Mouse (Mus musculus) lung, embryonic 14.5 days (tissue): ENCODE measurements at regions not wholly inside any gene's neighbourhood (a gene's known extent, or its start where the extent isn't known, plus 50 kb on each side); places are given as distances from the start of the nearest gene placed in this dataset.
A peak's percentile ranks its signal among the peaks of the same experiment; 100 is the strongest.

Experiments
- ATAC-seq: fragments of 200-750 bp; cut with Nextera tagmentation; 2 replicates; pipeline ENCODE4 v1.8.0; 2017; ENCODE audit warnings: mild to moderate bottlenecking, moderate TSS enrichment, moderate library complexity; ENCODE audit not compliant: insufficient read depth
- DNase-seq: peaks from one replicate; pipeline ENCODE4 v3.0.0-alpha.2; 2015
- H3K27ac ChIP-seq: fragments of 300-500 bp; sonication (generic); 2 replicates; pipeline ENCODE4 v1.5.1; 2014; ENCODE audit warnings: low read depth, mild to moderate bottlenecking, moderate library complexity
- H3K27me3 ChIP-seq: fragments of 300-500 bp; sonication (generic); 2 replicates; pipeline ENCODE4 v1.6.1; 2014; ENCODE audit warnings: low read length, control low read depth; ENCODE audit not compliant: insufficient read depth
- H3K36me3 ChIP-seq: fragments of 300-500 bp; sonication (generic); 2 replicates; pipeline ENCODE4 v1.6.1; 2014; ENCODE audit warnings: control low read depth; ENCODE audit not compliant: insufficient read depth
- H3K4me1 ChIP-seq: fragments of 300-500 bp; sonication (generic); 2 replicates; pipeline ENCODE4 v1.6.1; 2014; ENCODE audit warnings: antibody characterized with exemption, control low read depth; ENCODE audit not compliant: insufficient read depth
- H3K4me2 ChIP-seq: fragments of 300-500 bp; sonication (generic); 2 replicates; pipeline ENCODE4 v1.6.1; 2014; ENCODE audit warnings: mild to moderate bottlenecking
- H3K4me3 ChIP-seq: fragments of 300-500 bp; sonication (generic); 2 replicates; pipeline ENCODE4 v1.5.1; 2014; ENCODE audit warnings: low read depth, low read length
- H3K9ac ChIP-seq: fragments of 300-500 bp; sonication (generic); 2 replicates; pipeline ENCODE4 v1.6.1; 2014
- H3K9me3 ChIP-seq: fragments of 300-500 bp; sonication (generic); 2 replicates; pipeline ENCODE4 v1.6.1; 2016; ENCODE audit warnings: low read depth, low read length, control low read depth
- CTCF ChIP-seq: IDR thresholded peaks from 2 replicates; pipeline ENCODE4 v1.5.1; 2016; ENCODE audit warnings: antibody characterized with exemption, low read depth
- WGBS: fragments of 180-500 bp; shearing (Covaris S2); extraction: QIAGEN DNeasy Blood & Tissue Kit; methylation state at CpG from one replicate; pipeline ENCODE4 v1.1.7; 2014; 5-methylcytosine and 5-hydroxymethylcytosine counted together

DNA sequence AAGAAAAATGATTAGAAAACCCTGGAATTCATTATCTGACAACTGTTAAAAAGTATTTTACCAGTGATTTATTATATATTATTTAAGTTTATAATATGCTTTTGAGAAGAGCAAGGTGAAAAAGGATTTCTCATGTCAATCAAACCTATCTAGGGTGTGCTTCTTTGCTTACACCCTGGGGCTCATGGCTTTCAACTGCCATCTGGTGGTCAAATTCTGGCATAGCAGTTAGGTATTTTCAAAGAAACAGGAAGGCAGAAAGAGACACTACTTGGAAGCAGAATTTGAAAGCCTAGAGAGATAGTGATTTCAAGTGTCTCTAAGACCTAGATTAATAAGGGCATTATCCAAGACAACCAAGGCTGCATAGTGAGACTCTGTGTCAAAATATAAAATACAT, 167.8 kb upstream of the Amot start:
- no peak overlapping the region for H3K4me2 ChIP-seq
- peak; percentile 59 for DNase-seq
- H3K4me3 ChIP-seq: no peak overlapping the region
- H3K27ac ChIP-seq: no peak overlapping the region
- ATAC-seq: no peak
- no peaks in the 10 kb centered on the region for H3K4me1 ChIP-seq
- no peaks in the 10 kb centered on the region for H3K36me3 ChIP-seq
- H3K9me3 ChIP-seq: no peaks in the 10 kb centered on the region
- H3K9ac ChIP-seq: no peak overlapping the region
- H3K27me3 ChIP-seq: no peaks in the 10 kb centered on the region
- TF ChIP-seq CTCF: peak; percentile 71

DNA sequence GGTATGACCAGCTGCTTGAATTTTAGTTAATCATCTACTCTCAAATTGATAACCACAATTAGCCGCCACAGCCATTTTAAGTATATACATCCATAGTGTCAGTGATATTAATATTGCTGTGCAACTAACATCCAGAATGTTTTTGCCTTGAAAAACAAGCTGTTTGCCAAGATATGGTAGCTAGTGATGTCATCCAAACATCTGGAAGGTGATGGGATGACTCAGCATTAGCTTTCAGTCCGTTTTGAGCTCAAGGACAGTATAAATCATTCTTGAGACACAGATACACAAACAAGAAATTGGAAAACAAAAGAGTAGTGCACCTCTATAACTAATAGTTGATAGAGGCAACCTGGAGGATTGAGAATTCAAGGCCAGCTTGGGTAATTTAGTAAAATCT, 146.7 kb upstream of the Amot start:
- ATAC-seq: no peak
- TF ChIP-seq CTCF: no peak
- no peaks in the 10 kb centered on the region for H3K27me3 ChIP-seq
- DNase-seq: no peak
- no peaks in the 10 kb centered on the region for H3K4me1 ChIP-seq
- no peak overlapping the region for H3K4me3 ChIP-seq
- no peak overlapping the region for H3K4me2 ChIP-seq
- no peaks in the 10 kb centered on the region for H3K9me3 ChIP-seq
- no peak overlapping the region for H3K27ac ChIP-seq
- 69% methylated on average over 2 of the region's 2 CpGs for WGBS
- H3K36me3 ChIP-seq: no peaks in the 10 kb centered on the region
- no peak overlapping the region for H3K9ac ChIP-seq

DNA sequence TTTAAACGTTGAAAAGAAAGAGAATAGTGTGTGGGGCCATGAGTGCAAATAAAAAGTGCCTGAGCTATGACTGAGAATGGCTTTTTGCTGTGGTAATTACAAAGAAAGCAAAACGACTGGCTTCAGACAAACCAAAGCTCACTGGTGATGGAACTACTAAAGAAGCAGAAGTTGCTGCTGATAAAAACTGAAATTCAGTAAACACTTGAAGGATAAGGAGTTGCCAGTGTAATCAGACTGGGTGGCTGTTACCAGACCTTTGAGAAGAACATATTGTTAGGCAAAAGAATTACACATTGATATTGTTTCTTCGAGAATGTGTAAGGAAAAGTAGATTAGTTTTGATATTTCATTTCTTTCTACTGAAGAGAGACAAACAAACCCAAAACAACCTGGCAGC, 114.7 kb upstream of the Amot start:
- no peak overlapping the region for H3K9ac ChIP-seq
- H3K9me3 ChIP-seq: no peaks in the 10 kb centered on the region
- H3K4me3 ChIP-seq: no peak overlapping the region
- DNase-seq: no peak
- no peaks in the 10 kb centered on the region for H3K4me1 ChIP-seq
- no peak overlapping the region for H3K27ac ChIP-seq
- 42% methylated on average over 3 of the region's 3 CpGs for WGBS
- TF ChIP-seq CTCF: no peak
- H3K27me3 ChIP-seq: no peaks in the 10 kb centered on the region
- no peak overlapping the region for H3K4me2 ChIP-seq
- no peak for ATAC-seq
- H3K36me3 ChIP-seq: no peaks in the 10 kb centered on the region

DNA sequence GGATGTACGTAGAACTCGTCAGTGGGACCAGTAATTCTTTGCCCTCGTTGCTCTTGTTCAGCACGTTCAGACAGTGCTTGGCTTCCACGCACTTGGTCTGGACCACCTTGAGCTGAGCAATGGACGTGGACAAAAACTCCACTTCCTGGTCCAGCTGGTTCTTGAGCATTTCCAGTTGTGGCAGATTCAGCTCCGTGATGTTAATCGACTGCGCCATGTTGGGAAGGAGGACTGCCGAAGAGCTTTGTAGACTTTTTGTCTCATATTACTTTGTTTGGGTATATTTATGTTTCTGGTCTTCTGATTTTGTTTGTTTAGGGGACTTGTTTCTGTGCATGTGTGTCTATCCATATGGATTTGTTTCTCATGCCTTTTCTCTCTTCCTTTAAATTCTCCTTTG, 97.1 kb upstream of the Amot start:
- H3K27me3 ChIP-seq: no peaks in the 10 kb centered on the region
- no peaks in the 10 kb centered on the region for H3K36me3 ChIP-seq
- no peak overlapping the region for H3K27ac ChIP-seq
- H3K9me3 ChIP-seq: no peaks in the 10 kb centered on the region
- DNase-seq (no peak), ATAC-seq (no peak)
- H3K4me3 ChIP-seq: no peak overlapping the region
- no peak overlapping the region for H3K9ac ChIP-seq
- H3K4me2 ChIP-seq: no peak overlapping the region
- no peaks in the 10 kb centered on the region for H3K4me1 ChIP-seq
- TF ChIP-seq CTCF: no peak
- 93% methylated on average over 10 of the region's 10 CpGs for WGBS

DNA sequence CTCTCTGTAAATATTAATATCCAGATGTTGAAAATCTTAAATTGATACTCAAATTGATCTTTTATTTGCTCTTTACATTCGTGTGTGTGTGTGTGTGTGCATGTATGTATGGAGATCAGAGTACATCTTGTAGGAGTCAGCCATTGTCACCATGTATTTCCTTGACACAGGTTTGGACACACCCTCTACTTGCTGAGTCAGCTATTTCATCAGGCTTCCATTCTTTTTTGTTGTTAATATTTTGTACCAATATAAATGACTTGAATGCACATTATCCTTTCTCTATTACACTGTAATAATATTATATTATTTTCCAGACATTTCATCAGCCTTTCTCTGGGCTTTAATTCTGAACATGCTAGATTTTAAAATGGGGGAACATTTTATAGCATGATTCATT, 85.8 kb upstream of the Amot start:
- no peaks in the 10 kb centered on the region for H3K27me3 ChIP-seq
- no peak for ATAC-seq
- no peak overlapping the region for H3K4me3 ChIP-seq
- no peak overlapping the region for H3K9ac ChIP-seq
- no peak for DNase-seq
- no peaks in the 10 kb centered on the region for H3K36me3 ChIP-seq
- H3K4me2 ChIP-seq: no peak overlapping the region
- no peaks in the 10 kb centered on the region for H3K4me1 ChIP-seq
- 44% methylated on average over 1 of the region's 1 CpGs for WGBS
- no peaks in the 10 kb centered on the region for H3K9me3 ChIP-seq
- no peak overlapping the region for H3K27ac ChIP-seq
- TF ChIP-seq CTCF: no peak

DNA sequence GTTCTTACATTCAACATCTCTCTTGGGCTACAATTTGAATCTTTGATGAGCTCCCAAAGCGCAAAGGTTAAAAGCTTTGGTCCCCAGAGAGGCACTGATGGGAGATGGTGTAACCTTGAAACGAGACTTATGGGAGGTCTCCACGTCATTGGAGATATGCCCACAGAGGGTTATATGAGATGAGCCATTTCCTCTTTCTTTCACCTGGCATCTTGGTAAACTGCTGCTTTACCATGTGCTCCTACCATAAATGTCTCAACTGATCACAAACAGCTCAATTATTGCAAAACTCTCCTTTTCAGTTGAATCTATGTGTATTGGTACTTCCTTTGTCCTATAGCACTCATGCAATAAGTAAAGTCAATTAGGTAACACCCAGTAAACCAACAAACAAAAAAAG, 62.5 kb upstream of the Amot start:
- H3K4me1 ChIP-seq: no peaks in the 10 kb centered on the region
- ATAC-seq (no peak), DNase-seq (no peak)
- H3K4me2 ChIP-seq: no peak overlapping the region
- H3K9ac ChIP-seq: no peak overlapping the region
- no peak overlapping the region for H3K27ac ChIP-seq
- no peaks in the 10 kb centered on the region for H3K27me3 ChIP-seq
- no peaks in the 10 kb centered on the region for H3K36me3 ChIP-seq
- no peak for TF ChIP-seq CTCF
- 78% methylated on average over 3 of the region's 3 CpGs for WGBS
- no peaks in the 10 kb centered on the region for H3K9me3 ChIP-seq
- no peak overlapping the region for H3K4me3 ChIP-seq

DNA sequence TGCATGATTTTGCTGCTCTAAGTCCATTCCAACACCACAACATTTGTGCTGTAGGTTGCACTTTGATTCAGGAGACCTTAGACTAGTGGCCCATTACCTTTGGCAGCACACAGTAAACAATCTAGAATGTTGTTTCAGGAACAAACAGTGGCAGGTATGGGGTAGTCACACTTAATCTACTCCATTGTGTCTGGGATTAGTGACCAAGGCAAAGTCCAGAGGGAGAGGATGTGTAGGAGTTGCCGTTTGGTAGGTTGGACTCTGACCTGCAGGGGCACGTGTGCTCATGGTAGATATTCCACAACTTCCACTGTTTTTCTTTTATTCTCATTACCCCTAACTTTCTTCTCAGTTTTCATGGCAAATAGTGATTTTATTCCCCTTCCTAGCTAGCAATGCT, 62.1 kb upstream of the Amot start:
- no peak overlapping the region for H3K27ac ChIP-seq
- TF ChIP-seq CTCF: no peak
- H3K4me3 ChIP-seq: no peak overlapping the region
- no peaks in the 10 kb centered on the region for H3K9me3 ChIP-seq
- no peak overlapping the region for H3K9ac ChIP-seq
- ATAC-seq (no peak), DNase-seq (no peak)
- no peak overlapping the region for H3K4me2 ChIP-seq
- no peaks in the 10 kb centered on the region for H3K4me1 ChIP-seq
- no peaks in the 10 kb centered on the region for H3K36me3 ChIP-seq
- WGBS: 53% methylated on average over 2 of the region's 2 CpGs
- no peaks in the 10 kb centered on the region for H3K27me3 ChIP-seq

DNA sequence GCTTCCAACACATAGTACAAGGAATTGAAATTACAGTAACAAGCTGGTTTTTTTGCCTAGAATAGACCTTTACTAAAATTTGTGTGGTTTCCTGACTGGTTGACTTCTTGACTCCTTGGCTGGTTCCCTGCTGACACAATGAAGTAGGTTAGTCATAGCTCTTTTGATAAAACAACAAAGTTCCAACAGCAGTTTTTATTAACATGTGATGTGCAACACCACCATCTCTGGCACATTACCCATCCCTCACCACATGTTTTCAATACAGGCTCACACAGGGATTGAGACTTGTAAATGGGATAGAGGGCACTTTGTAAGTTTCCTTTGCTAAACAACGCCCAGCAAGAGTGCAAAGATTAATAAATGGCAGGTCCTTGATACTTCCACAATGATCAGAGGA, 53.9 kb upstream of the Amot start:
- Histone ChIP-seq H3K36me3 (no peaks in the 10 kb centered on the region), H3K27me3 (no peaks in the 10 kb centered on the region), H3K9me3 (no peaks in the 10 kb centered on the region), H3K27ac (no peak overlapping the region), H3K4me3 (no peak overlapping the region), H3K4me2 (no peak overlapping the region), H3K4me1 (no peaks in the 10 kb centered on the region), H3K9ac (no peak overlapping the region)
- ATAC-seq (no peak), DNase-seq (no peak)
- no peak for TF ChIP-seq CTCF
- 77% methylated on average over 1 of the region's 1 CpGs for WGBS
